Mouse (Mus musculus): Measurements from ENCODE around the gene Obscn.

DNA sequence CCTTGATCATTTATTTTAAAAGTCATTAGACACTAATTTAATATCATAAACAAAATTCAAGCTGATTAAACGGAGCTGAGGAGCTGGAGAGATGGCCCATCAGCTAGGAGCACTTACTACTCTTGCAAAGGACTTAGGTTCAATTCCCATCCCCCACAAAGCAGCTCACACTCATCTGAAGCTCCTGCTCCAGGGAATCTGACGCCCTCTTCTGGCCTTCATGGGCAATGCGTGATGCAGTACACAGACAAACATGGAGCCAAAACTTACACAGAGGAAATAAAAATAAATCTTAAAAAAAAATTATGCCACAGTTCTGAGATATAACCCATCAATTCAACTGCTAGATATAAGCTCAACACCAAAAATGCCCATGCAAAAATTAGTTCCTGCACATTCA lies 15.5 kb upstream of the Obscn start:
- peak; percentile 47; the same call in 1 of the 2 replicates for TF ChIP-seq CTCF (IDR thresholded peaks at IDR 0.05; ENCODE audit: control insufficient read depth, insufficient read depth, low read length)
- no peak for TF ChIP-seq POLR2A (IDR thresholded peaks at IDR 0.05; ENCODE audit: borderline replicate concordance, control insufficient read depth, low read depth, low read length)
